Mouse (Mus musculus) heart, adult 9 months (tissue): ENCODE results near the gene Olfr99.
"Not testable (repeated sequence)": the region's sequence is repeated elsewhere in the genome, so short reads cannot be mapped to it uniquely, and the experiment has no call there.

Experiments
- DNase-seq, 2 experiments: peaks; one replicate each; pipeline ENCODE4 v3.0.0; 2022; ENCODE audit warnings: low spot score in 2 of 2

Olfr99 gene

GRCm38 (mm10) chr17:37283360-37283759 is at the start of gene Olfr99:
Gene Olfr99, minus strand, starts transcription at chr17:37283460.
- no peak for DNase-seq

- DNase-seq = no peak
Measured at GRCm38 (mm10) chr17:37316954-37317353, 33.7 kb upstream of the Olfr99 start, which contains the start of gene Olfr102. Gene Olfr102, minus strand, starts transcription at chr17:37317054.

- DNase-seq = no peak
Measured at GRCm38 (mm10) chr17:37310146-37310699, 27.0 kb upstream of the Olfr99 start.

- no peak for DNase-seq
Measured at GRCm38 (mm10) chr17:37308483-37308882, 25.2 kb upstream of the Olfr99 start.

GRCm38 (mm10) chr17:37304213-37304612 is 21.0 kb upstream of the Olfr99 start, which contains the start of gene Olfr101:
Gene Olfr101, minus strand, starts transcription at chr17:37304313.
- no peak for DNase-seq

GRCm38 (mm10) chr17:37280331-37280730 is 2.9 kb downstream of the Olfr99 start:
- DNase-seq = peak in 1 of 2 experiments; percentile 31

GRCm38 (mm10) chr17:37276573-37276972 is 6.7 kb downstream of the Olfr99 start:
- no peak for DNase-seq

- no peak for DNase-seq
Measured at GRCm38 (mm10) chr17:37275626-37276248, 7.5 kb downstream of the Olfr99 start.

- DNase-seq = peak; percentile 80
Measured at GRCm38 (mm10) chr17:37270702-37271092, 12.6 kb downstream of the Olfr99 start.

- peak; percentile 93 to 94 for DNase-seq
Measured at GRCm38 (mm10) chr17:37270058-37270701, 13.1 kb downstream of the Olfr99 start, which contains the start of gene H2-M3. Gene H2-M3, plus strand, starts transcription at chr17:37270220.

GRCm38 (mm10) chr17:37263626-37264025 is 19.6 kb downstream of the Olfr99 start, which contains the start of gene Olfr98:
Gene Olfr98, minus strand, starts transcription at chr17:37263749.
- no peak for DNase-seq

GRCm38 (mm10) chr17:37250544-37250943 is 32.7 kb downstream of the Olfr99 start:
- no peak for DNase-seq

GRCm38 (mm10) chr17:37249460-37249859 is 33.8 kb downstream of the Olfr99 start:
- DNase-seq = no peak

- DNase-seq = peak; percentile 25 to 44
Measured at GRCm38 (mm10) chr17:37246715-37247114, 36.5 kb downstream of the Olfr99 start.

- DNase-seq = no peak
Measured at GRCm38 (mm10) chr17:37242198-37242597, 41.1 kb downstream of the Olfr99 start.

- not testable (repeated sequence) for DNase-seq
Measured at GRCm38 (mm10) chr17:37237230-37237629, 46.0 kb downstream of the Olfr99 start, which contains the start of gene Olfr97. Gene Olfr97, minus strand, starts transcription at chr17:37237330.
